Mouse (Mus musculus): ENCODE measurements at regions not wholly inside any gene's neighbourhood (a gene's known extent, or its start where the extent isn't known, plus 50 kb on each side); places are given as distances from the start of the nearest gene placed in this dataset.

- Histone ChIP-seq H3K27ac (ENCODE audit: low read depth, low read length) (no peak overlapping the region), H3K9me3 (ENCODE audit: control insufficient read depth, low read length) (no peaks in the 10 kb centered on the region; the same call in 1 of the 2 replicates), H3K9ac (ENCODE audit: low read length) (no peak overlapping the region), H3K4me1 (replicated peaks; ENCODE audit: control insufficient read depth, insufficient read depth, low read length) (no peaks in the 10 kb centered on the region), H3K4me3 (ENCODE audit: low read depth, low read length) (no peak overlapping the region), H3K36me3 (ENCODE audit: control insufficient read depth, insufficient read depth, low read length) (no peaks in the 10 kb centered on the region), H3K27me3 (ENCODE audit: control insufficient read depth, insufficient read depth, low read length) (no peaks in the 10 kb centered on the region), H3K4me2 (ENCODE audit: low read depth, low read length, severe bottlenecking) (no peak overlapping the region)
- ATAC-seq (replicated peaks; ENCODE audit: low FRiP score) (no peak), DNase-seq (ENCODE audit: low spot score) (no peak)
- 92% methylated on average over 1 of the region's 1 CpGs for WGBS
These were observed 770.2 kb upstream of the Frg1 start for GRCm38 (mm10) chr8:42187083-42187482.

GRCm38 (mm10) chr8:42183288-42183878 lies 766.5 kb upstream of the Frg1 start:
- H3K4me2 ChIP-seq (ENCODE audit: low read depth, low read length, severe bottlenecking), result no peak overlapping the region
- no peak overlapping the region for H3K27ac ChIP-seq (ENCODE audit: low read depth, low read length)
- no peaks in the 10 kb centered on the region for H3K4me1 ChIP-seq (replicated peaks; ENCODE audit: control insufficient read depth, insufficient read depth, low read length)
- no peaks in the 10 kb centered on the region for H3K27me3 ChIP-seq (ENCODE audit: control insufficient read depth, insufficient read depth, low read length)
- DNase-seq (ENCODE audit: low spot score) (no peak), ATAC-seq (replicated peaks; ENCODE audit: low FRiP score) (no peak)
- WGBS, result 86% methylated on average over 4 of the region's 4 CpGs
- H3K9me3 ChIP-seq (ENCODE audit: control insufficient read depth, low read length), result no peaks in the 10 kb centered on the region; the same call in 1 of the 2 replicates
- H3K9ac ChIP-seq (ENCODE audit: low read length), result no peak overlapping the region
- H3K36me3 ChIP-seq (ENCODE audit: control insufficient read depth, insufficient read depth, low read length), result no peaks in the 10 kb centered on the region
- H3K4me3 ChIP-seq (ENCODE audit: low read depth, low read length), result no peak overlapping the region

- Histone ChIP-seq H3K27ac (ENCODE audit: low read depth, low read length) (no peak overlapping the region), H3K4me2 (ENCODE audit: low read depth, low read length, severe bottlenecking) (no peak overlapping the region), H3K4me3 (ENCODE audit: low read depth, low read length) (no peak overlapping the region), H3K4me1 (replicated peaks; ENCODE audit: control insufficient read depth, insufficient read depth, low read length) (no peaks in the 10 kb centered on the region), H3K27me3 (ENCODE audit: control insufficient read depth, insufficient read depth, low read length) (no peaks in the 10 kb centered on the region), H3K9me3 (ENCODE audit: control insufficient read depth, low read length) (no peaks in the 10 kb centered on the region), H3K9ac (ENCODE audit: low read length) (no peak overlapping the region), H3K36me3 (ENCODE audit: control insufficient read depth, insufficient read depth, low read length) (no peaks in the 10 kb centered on the region)
- no peak for ATAC-seq (replicated peaks; ENCODE audit: low FRiP score)
- no peak for DNase-seq (ENCODE audit: low spot score)
- WGBS, result 95% methylated on average over 2 of the region's 2 CpGs
These were observed 745.6 kb upstream of the Frg1 start for GRCm38 (mm10) chr8:42162441-42162840.

GRCm38 (mm10) chr8:42157006-42157405 lies 740.1 kb upstream of the Frg1 start:
- no peak overlapping the region for H3K4me2 ChIP-seq (ENCODE audit: low read depth, low read length, severe bottlenecking)

GRCm38 (mm10) chr8:42156588-42156987 lies 739.7 kb upstream of the Frg1 start:
- WGBS, result 70% methylated on average over 1 of the region's 1 CpGs
- DNase-seq (ENCODE audit: low spot score) (no peak), ATAC-seq (replicated peaks; ENCODE audit: low FRiP score) (no peak)
- Histone ChIP-seq H3K4me3 (ENCODE audit: low read depth, low read length) (no peak overlapping the region), H3K9ac (ENCODE audit: low read length) (no peak overlapping the region), H3K4me1 (replicated peaks; ENCODE audit: control insufficient read depth, insufficient read depth, low read length) (no peaks in the 10 kb centered on the region), H3K9me3 (ENCODE audit: control insufficient read depth, low read length) (no peaks in the 10 kb centered on the region), H3K36me3 (ENCODE audit: control insufficient read depth, insufficient read depth, low read length) (no peaks in the 10 kb centered on the region), H3K4me2 (ENCODE audit: low read depth, low read length, severe bottlenecking) (no peak overlapping the region), H3K27me3 (ENCODE audit: control insufficient read depth, insufficient read depth, low read length) (no peaks in the 10 kb centered on the region), H3K27ac (ENCODE audit: low read depth, low read length) (no peak overlapping the region)

More at GRCm38 (mm10) chr8:42157006-42157405, 740.1 kb upstream of the Frg1 start:
- Histone ChIP-seq H3K27ac (ENCODE audit: low read depth, low read length) (no peak overlapping the region), H3K4me3 (ENCODE audit: low read depth, low read length) (no peak overlapping the region), H3K9ac (ENCODE audit: low read length) (no peak overlapping the region), H3K36me3 (ENCODE audit: control insufficient read depth, insufficient read depth, low read length) (no peaks in the 10 kb centered on the region), H3K27me3 (ENCODE audit: control insufficient read depth, insufficient read depth, low read length) (no peaks in the 10 kb centered on the region), H3K9me3 (ENCODE audit: control insufficient read depth, low read length) (no peaks in the 10 kb centered on the region), H3K4me1 (replicated peaks; ENCODE audit: control insufficient read depth, insufficient read depth, low read length) (no peaks in the 10 kb centered on the region)
- no peak for ATAC-seq (replicated peaks; ENCODE audit: low FRiP score)
- no peak for DNase-seq (ENCODE audit: low spot score)
- WGBS, result 87% methylated on average over 4 of the region's 4 CpGs

- no peak overlapping the region for H3K4me3 ChIP-seq (ENCODE audit: low read depth, low read length)
- ATAC-seq (replicated peaks; ENCODE audit: low FRiP score) (no peak), DNase-seq (ENCODE audit: low spot score) (no peak)
- H3K36me3 ChIP-seq (ENCODE audit: control insufficient read depth, insufficient read depth, low read length), result no peaks in the 10 kb centered on the region
- H3K9me3 ChIP-seq (ENCODE audit: control insufficient read depth, low read length), result no peaks in the 10 kb centered on the region
- 90% methylated on average over 5 of the region's 5 CpGs for WGBS
- H3K4me1 ChIP-seq (replicated peaks; ENCODE audit: control insufficient read depth, insufficient read depth, low read length), result no peaks in the 10 kb centered on the region
- H3K9ac ChIP-seq (ENCODE audit: low read length), result no peak overlapping the region
- H3K27me3 ChIP-seq (ENCODE audit: control insufficient read depth, insufficient read depth, low read length), result no peaks in the 10 kb centered on the region
- no peak overlapping the region for H3K27ac ChIP-seq (ENCODE audit: low read depth, low read length)
- H3K4me2 ChIP-seq (ENCODE audit: low read depth, low read length, severe bottlenecking), result no peak overlapping the region
These were observed 727.8 kb upstream of the Frg1 start for GRCm38 (mm10) chr8:42144685-42145084.

GRCm38 (mm10) chr8:42144220-42144619 lies 727.3 kb upstream of the Frg1 start:
- Histone ChIP-seq H3K27me3 (ENCODE audit: control insufficient read depth, insufficient read depth, low read length) (no peaks in the 10 kb centered on the region), H3K4me2 (ENCODE audit: low read depth, low read length, severe bottlenecking) (no peak overlapping the region), H3K4me1 (replicated peaks; ENCODE audit: control insufficient read depth, insufficient read depth, low read length) (no peaks in the 10 kb centered on the region), H3K4me3 (ENCODE audit: low read depth, low read length) (no peak overlapping the region), H3K27ac (ENCODE audit: low read depth, low read length) (no peak overlapping the region), H3K9ac (ENCODE audit: low read length) (no peak overlapping the region), H3K9me3 (ENCODE audit: control insufficient read depth, low read length) (no peaks in the 10 kb centered on the region), H3K36me3 (ENCODE audit: control insufficient read depth, insufficient read depth, low read length) (no peaks in the 10 kb centered on the region)
- ATAC-seq (replicated peaks; ENCODE audit: low FRiP score), result no peak
- DNase-seq (ENCODE audit: low spot score), result no peak
- 74% methylated on average over 8 of the region's 8 CpGs for WGBS

- ATAC-seq (replicated peaks; ENCODE audit: low FRiP score) (no peak), DNase-seq (ENCODE audit: low spot score) (no peak)
- no peak overlapping the region for H3K4me3 ChIP-seq (ENCODE audit: low read depth, low read length)
- no peaks in the 10 kb centered on the region for H3K36me3 ChIP-seq (ENCODE audit: control insufficient read depth, insufficient read depth, low read length)
- WGBS, result 93% methylated on average over 2 of the region's 2 CpGs
- no peak overlapping the region for H3K9ac ChIP-seq (ENCODE audit: low read length)
- no peak overlapping the region for H3K4me2 ChIP-seq (ENCODE audit: low read depth, low read length, severe bottlenecking)
- no peaks in the 10 kb centered on the region for H3K4me1 ChIP-seq (replicated peaks; ENCODE audit: control insufficient read depth, insufficient read depth, low read length)
- no peaks in the 10 kb centered on the region for H3K27me3 ChIP-seq (ENCODE audit: control insufficient read depth, insufficient read depth, low read length)
- no peaks in the 10 kb centered on the region for H3K9me3 ChIP-seq (ENCODE audit: control insufficient read depth, low read length)
- no peak overlapping the region for H3K27ac ChIP-seq (ENCODE audit: low read depth, low read length)
These were observed 690.7 kb upstream of the Frg1 start for GRCm38 (mm10) chr8:42107582-42107981.

GRCm38 (mm10) chr8:42069314-42069713 lies 652.4 kb upstream of the Frg1 start:
- H3K9ac ChIP-seq (ENCODE audit: low read length), result no peak overlapping the region
- no peak overlapping the region for H3K27ac ChIP-seq (ENCODE audit: low read depth, low read length)
- no peak overlapping the region for H3K4me3 ChIP-seq (ENCODE audit: low read depth, low read length)
- no peak overlapping the region for H3K4me2 ChIP-seq (ENCODE audit: low read depth, low read length, severe bottlenecking)
- H3K9me3 ChIP-seq (ENCODE audit: control insufficient read depth, low read length), result no peaks in the 10 kb centered on the region
- H3K36me3 ChIP-seq (ENCODE audit: control insufficient read depth, insufficient read depth, low read length), result no peaks in the 10 kb centered on the region
- H3K27me3 ChIP-seq (ENCODE audit: control insufficient read depth, insufficient read depth, low read length), result no peaks in the 10 kb centered on the region
- H3K4me1 ChIP-seq (replicated peaks; ENCODE audit: control insufficient read depth, insufficient read depth, low read length), result no peaks in the 10 kb centered on the region
- WGBS, result 57% methylated on average over 1 of the region's 1 CpGs
- ATAC-seq (replicated peaks; ENCODE audit: low FRiP score) (no peak), DNase-seq (ENCODE audit: low spot score) (no peak)
